Mouse (Mus musculus) stomach, postnatal 0 days (tissue): ENCODE measurements at regions not wholly inside any gene's neighbourhood (a gene's known extent, or its start where the extent isn't known, plus 50 kb on each side); places are given as distances from the start of the nearest gene placed in this dataset.

ENCODE experiments used
- CTCF ChIP-seq: IDR thresholded peaks from 2 replicates; pipeline ENCODE4 v1.5.1; 2016; ENCODE audit warnings: antibody characterized with exemption, low read depth, mild to moderate bottlenecking, moderate library complexity
- EP300 ChIP-seq: optimal IDR thresholded peaks from 2 replicates; pipeline ENCODE3; 2016; ENCODE audit warnings: antibody characterized with exemption

GRCm38 (mm10) chr3:43424886-43425285 is 1682.5 kb downstream of the D3Ertd751e start:
- TF ChIP-seq CTCF (no peak), EP300 (no peak)
